Mouse (Mus musculus): ENCODE data around the gene Olfr1086. TPM values are rescaled to one million over a fixed set of nuclear protein-coding genes. Genes with fewer than 3 reads are reported as not detected.

Olfr1086 gene
- polyA plus RNA-seq (2012; rRNA removed) = not detected in 2 replicates

DNA sequence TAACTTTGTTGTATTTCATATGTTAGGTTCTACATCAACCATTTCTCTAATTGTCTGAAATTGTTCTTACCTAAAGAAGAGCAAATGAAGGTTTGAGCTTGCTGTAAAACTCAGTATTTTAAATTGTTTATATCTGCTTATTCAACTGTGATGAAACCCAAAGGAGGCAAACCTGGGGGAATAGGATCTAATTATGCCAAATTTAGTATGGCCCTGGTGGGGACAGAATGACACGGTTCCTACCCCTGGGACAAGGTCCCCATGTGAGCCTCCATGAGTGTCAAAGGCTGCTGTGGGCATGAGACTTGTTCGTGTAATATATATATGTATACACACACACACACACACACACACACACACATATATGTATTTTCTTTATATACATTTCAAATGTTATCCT, at the start of gene Olfr1086:
Olfr1086 (minus strand) TSS at position 101 of the 400 bp plus-strand sequence.

DNA sequence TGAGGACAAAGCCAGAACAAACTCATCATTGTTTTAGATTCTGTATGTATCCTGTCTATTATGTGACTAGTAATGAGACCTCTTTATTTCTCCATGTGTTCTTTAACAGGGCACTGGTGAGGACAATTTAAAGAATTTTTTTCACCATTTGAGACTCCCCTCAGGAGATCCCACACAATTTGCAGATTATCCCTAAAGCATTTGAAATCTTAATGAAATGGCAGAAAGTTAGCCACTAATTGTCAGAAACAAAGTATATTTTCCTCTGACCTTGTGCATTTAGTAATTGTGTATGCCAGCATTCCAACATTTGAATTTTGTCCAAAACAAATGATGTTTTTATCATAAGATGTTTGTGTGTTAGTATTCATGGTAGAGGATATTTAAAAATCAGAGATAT, 18.4 kb upstream of the Olfr1086 start, which contains the start of gene Olfr1087:
Olfr1087 (minus strand) TSS at position 101 of the 400 bp plus-strand sequence.

DNA sequence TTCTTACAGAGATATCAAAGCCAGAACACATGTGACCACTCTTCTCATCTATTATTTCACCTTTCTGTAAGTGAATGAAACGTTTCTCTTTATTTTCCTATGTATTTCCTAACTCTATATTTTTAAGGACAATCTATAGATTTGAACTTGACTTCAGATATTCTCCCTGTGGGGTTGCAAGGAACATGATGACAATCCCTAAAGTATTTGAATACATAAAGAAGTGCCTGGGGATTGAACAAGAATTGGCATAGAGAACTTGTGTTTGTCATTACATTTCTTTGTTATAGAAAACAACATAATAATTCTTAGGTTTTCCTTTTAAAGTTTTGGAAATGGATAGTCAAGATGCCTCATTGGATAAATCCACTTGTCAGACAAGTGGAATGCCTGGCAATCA, 18.0 kb downstream of the Olfr1086 start, which contains the start of gene Olfr1085:
Olfr1085 (minus strand) TSS at position 101 of the 400 bp plus-strand sequence.

DNA sequence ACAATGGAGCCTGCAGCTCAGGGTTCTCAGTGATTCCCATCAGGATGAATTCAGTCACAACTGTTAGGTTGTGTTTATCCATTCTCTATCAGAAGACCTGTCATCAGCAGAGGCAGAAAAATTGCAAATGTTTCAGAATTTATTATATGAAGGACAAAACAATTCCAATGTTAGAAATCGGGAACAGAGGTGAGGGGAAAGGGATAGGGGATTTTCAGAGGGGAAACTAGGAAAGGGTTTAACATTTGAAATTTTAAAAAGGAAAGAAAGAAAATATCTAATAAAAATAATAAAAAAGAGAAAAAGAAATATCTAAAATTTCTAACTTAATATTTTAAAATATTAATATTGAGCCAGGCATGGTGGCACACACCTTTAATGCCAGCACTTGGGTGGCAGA, 40.3 kb downstream of the Olfr1086 start, which contains the start of gene Olfr1084:
Olfr1084 (minus strand) TSS at position 101 of the 400 bp plus-strand sequence.

Other genes starting within 250 kb of the Olfr1086 start
- gene Olfr1065, start 229.5 kb downstream of the Olfr1086 start, polyA plus RNA-seq (2012; rRNA removed) = not detected in 2 replicates
- not detected in 2 replicates for gene Olfr1066, start 223.8 kb downstream of the Olfr1086 start, polyA plus RNA-seq (2012; rRNA removed)
- gene Olfr228, start 192.7 kb downstream of the Olfr1086 start, polyA plus RNA-seq (2012; rRNA removed) = not detected in 2 replicates
- not detected in 2 replicates for gene Olfr1076, start 171.6 kb downstream of the Olfr1086 start, polyA plus RNA-seq (2012; rRNA removed)
- gene Olfr1079, start 137.6 kb downstream of the Olfr1086 start, polyA plus RNA-seq (2012; rRNA removed) = not detected in 2 replicates
- gene Olfr1080, start 121.9 kb downstream of the Olfr1086 start, polyA plus RNA-seq (2012; rRNA removed) = not detected in 2 replicates
- gene Olfr1082, start 81.1 kb downstream of the Olfr1086 start, polyA plus RNA-seq (2012; rRNA removed) = not detected in 2 replicates
- gene Olfr1084, start 40.4 kb downstream of the Olfr1086 start, polyA plus RNA-seq (2012; rRNA removed) = not detected in 2 replicates
- gene Olfr1085, start 18.1 kb downstream of the Olfr1086 start, polyA plus RNA-seq (2012; rRNA removed) = not detected in 2 replicates
- gene Olfr1087, start 18.3 kb upstream of the Olfr1086 start, polyA plus RNA-seq (2012; rRNA removed) = not detected in 2 replicates
- not detected in 2 replicates for gene Olfr1089, start 53.6 kb upstream of the Olfr1086 start, polyA plus RNA-seq (2012; rRNA removed)
- not detected in 2 replicates for gene Olfr1090, start 78.9 kb upstream of the Olfr1086 start, polyA plus RNA-seq (2012; rRNA removed)
- not detected in 2 replicates for gene Olfr1093, start 102.4 kb upstream of the Olfr1086 start, polyA plus RNA-seq (2012; rRNA removed)
- not detected in 2 replicates for gene Olfr141, start 129.9 kb upstream of the Olfr1086 start, polyA plus RNA-seq (2012; rRNA removed)
- not detected in 2 replicates for gene Olfr1094, start 144.6 kb upstream of the Olfr1086 start, polyA plus RNA-seq (2012; rRNA removed)
- not detected in 2 replicates for gene Olfr1095, start 171.6 kb upstream of the Olfr1086 start, polyA plus RNA-seq (2012; rRNA removed)
- gene Gm13723, start 194.7 kb upstream of the Olfr1086 start, polyA plus RNA-seq (2012; rRNA removed) = not detected in 2 replicates
- not detected in 2 replicates for gene Olfr1097, start 212.1 kb upstream of the Olfr1086 start, polyA plus RNA-seq (2012; rRNA removed)
- gene Olfr1098, start 244.5 kb upstream of the Olfr1086 start, polyA plus RNA-seq (2012; rRNA removed) = not detected in 2 replicates

Data from stomach, adult 2 months (tissue).